Mouse (Mus musculus) liver, embryonic 12.5 days (tissue): ENCODE results near the gene Tmem9. TPM values are rescaled to one million over a fixed set of nuclear protein-coding genes. Genes with fewer than 3 reads are reported as not detected.

Experiments used
- ATAC-seq: fragments of 200-750 bp; cut with Nextera tagmentation; 2 replicates; pipeline ENCODE4 v1.8.0; 2017; ENCODE audit warnings: moderate number of reproducible peaks, mild to moderate bottlenecking, moderate library complexity
- H3K27ac ChIP-seq: fragments of 300-500 bp; sonication (generic); 2 replicates; pipeline ENCODE4 v1.5.1; 2016; ENCODE audit warnings: mild to moderate bottlenecking
- H3K27me3 ChIP-seq: fragments of 300-500 bp; sonication (generic); replicated peaks from 2 replicates; pipeline ENCODE4 v1.6.1; 2016; ENCODE audit warnings: mild to moderate bottlenecking, moderate library complexity
- H3K36me3 ChIP-seq: fragments of 300-500 bp; sonication (generic); 2 replicates; pipeline ENCODE4 v1.6.1; 2016; ENCODE audit warnings: mild to moderate bottlenecking, moderate library complexity
- H3K4me1 ChIP-seq: fragments of 300-500 bp; sonication (generic); 2 replicates; pipeline ENCODE4 v1.6.1; 2016
- H3K4me2 ChIP-seq: fragments of 300-500 bp; sonication (generic); 2 replicates; pipeline ENCODE4 v1.6.1; 2016; ENCODE audit warnings: mild to moderate bottlenecking, moderate library complexity
- H3K4me3 ChIP-seq: fragments of 300-500 bp; sonication (generic); 2 replicates; pipeline ENCODE4 v1.5.1; 2016; ENCODE audit warnings: mild to moderate bottlenecking, moderate library complexity
- H3K9ac ChIP-seq: fragments of 300-500 bp; sonication (generic); 2 replicates; pipeline ENCODE4 v1.6.1; 2016; ENCODE audit warnings: mild to moderate bottlenecking, moderate library complexity
- H3K9me3 ChIP-seq: fragments of 300-500 bp; sonication (generic); replicated peaks from 2 replicates; pipeline ENCODE4 v1.6.1; 2016; ENCODE audit warnings: mild to moderate bottlenecking, moderate library complexity
- WGBS: fragments of 180-500 bp; shearing (Covaris S2); methylation state at CpG from one replicate; pipeline ENCODE4 v1.1.7; 2016; ENCODE audit not compliant: insufficient replicate concordance; 5-methylcytosine and 5-hydroxymethylcytosine counted together
- polyA plus RNA-seq: library from polyadenylated mRNA; unstranded; fragments of >200 nt; fragmentation: Nextera tagmentation; extraction: Ambion mirVana; gene quantifications from 2 replicates; pipeline ENCODE4 v1.2.1, GENCODE M21; 2016

Gene Tmem9
- polyA plus RNA-seq, 1 experiment from 2014 or later: 103 TPM

DNA sequence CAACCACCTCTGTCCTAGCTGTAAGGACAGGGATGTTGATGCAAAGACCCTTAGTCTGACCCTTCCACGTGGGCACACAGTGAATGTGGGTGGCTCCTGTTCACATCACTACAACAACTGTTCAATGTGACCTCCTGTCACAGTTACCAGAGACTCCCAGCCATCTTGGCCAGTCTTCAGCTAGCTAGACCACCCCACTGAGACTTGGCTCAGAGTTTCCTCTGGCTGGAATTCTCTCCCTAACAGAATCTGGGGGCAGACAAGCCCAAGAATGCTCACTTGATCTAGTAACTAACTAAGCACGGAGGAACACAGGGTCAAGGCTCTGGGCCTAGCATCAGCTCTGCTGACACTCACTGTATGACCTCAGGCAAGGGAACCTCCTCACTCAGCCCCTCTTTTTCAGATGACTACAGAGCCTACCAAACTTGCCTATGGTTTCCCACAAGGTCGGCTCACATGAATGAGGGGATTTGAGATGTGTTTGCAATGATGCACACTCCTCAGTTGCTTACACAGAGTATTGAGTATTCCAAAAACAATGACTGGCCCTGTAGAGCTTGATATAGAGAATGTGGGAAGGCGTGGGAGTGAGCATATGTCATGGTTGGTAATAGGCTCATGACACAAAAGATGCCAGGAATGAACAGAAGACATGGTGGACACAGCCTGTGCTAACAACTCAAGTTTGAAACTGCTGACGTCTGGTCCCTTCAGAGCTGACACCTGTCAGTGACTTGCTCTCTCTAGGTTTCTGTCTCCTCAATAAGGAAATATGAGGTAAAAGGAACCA, 31.0 kb downstream of the Tmem9 start:
- ATAC-seq: no peak
- Histone ChIP-seq H3K36me3 (peaks cover 20% of the 10 kb centered on the region), H3K27me3 (peaks cover 52% of the 10 kb centered on the region), H3K4me1 (no peaks in the 10 kb centered on the region), H3K9me3 (no peaks in the 10 kb centered on the region), H3K27ac (no peak overlapping the region), H3K9ac (no peak overlapping the region), H3K4me3 (no peak overlapping the region), H3K4me2 (no peak overlapping the region)
- 65% methylated on average over 5 of the region's 5 CpGs for WGBS

DNA sequence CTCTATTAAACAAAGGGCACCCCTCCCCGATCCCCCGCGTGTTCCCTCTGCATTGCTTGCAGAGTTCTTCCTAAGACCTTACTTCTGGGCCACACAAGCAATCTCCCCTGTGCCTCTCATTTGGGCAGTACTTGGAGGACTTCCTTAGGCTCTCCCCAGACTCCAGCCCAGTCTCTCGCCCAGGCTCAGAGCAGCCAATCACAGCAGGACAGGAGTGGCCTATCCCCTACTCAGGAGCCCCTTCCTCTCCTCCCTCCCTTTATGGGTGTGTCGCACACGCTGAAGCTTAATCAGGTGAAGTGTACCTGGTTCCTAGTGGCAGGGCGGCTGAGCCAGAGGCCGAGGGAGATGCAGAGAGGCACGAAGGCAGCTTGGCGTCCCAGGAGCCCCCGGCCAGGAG, 32.5 kb downstream of the Tmem9 start:
- Histone ChIP-seq H3K27ac (no peak overlapping the region), H3K4me2 (no peak overlapping the region), H3K4me1 (no peaks in the 10 kb centered on the region), H3K4me3 (no peak overlapping the region), H3K9me3 (no peaks in the 10 kb centered on the region), H3K27me3 (peaks cover 66% of the 10 kb centered on the region), H3K9ac (no peak overlapping the region), H3K36me3 (peaks cover 5% of the 10 kb centered on the region)
- ATAC-seq: no peak
- 21% methylated on average over 11 of the region's 11 CpGs for WGBS

DNA sequence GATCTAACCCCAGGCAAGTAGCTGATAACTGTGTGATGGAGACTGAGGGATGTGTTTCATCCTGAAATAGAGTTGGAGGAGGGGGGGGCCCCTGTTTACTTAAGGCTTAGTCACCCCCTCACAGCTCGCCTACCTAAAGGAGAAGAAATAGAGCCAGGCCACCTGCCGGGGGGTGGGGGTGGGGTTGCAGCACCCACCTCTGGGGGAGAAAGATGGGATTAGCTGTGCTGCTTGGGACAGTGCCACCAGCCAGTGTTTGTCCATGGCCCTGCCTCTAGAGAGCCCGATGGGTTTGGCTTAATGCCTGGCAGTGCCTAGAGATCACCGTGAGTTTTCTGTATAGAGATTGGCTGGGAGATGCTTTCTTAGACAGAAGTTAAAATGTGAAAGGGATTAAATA, 32.9 kb downstream of the Tmem9 start:
- H3K27me3 ChIP-seq: peaks cover 67% of the 10 kb centered on the region
- H3K36me3 ChIP-seq: peaks cover under 1% of the 10 kb centered on the region; the same call in 1 of the 2 replicates
- WGBS: 26% methylated on average over 4 of the region's 4 CpGs
- no peaks in the 10 kb centered on the region for H3K9me3 ChIP-seq
- H3K9ac ChIP-seq: no peak overlapping the region
- no peak overlapping the region for H3K27ac ChIP-seq
- H3K4me1 ChIP-seq: no peaks in the 10 kb centered on the region
- no peak overlapping the region for H3K4me2 ChIP-seq
- ATAC-seq: no peak
- no peak overlapping the region for H3K4me3 ChIP-seq

DNA sequence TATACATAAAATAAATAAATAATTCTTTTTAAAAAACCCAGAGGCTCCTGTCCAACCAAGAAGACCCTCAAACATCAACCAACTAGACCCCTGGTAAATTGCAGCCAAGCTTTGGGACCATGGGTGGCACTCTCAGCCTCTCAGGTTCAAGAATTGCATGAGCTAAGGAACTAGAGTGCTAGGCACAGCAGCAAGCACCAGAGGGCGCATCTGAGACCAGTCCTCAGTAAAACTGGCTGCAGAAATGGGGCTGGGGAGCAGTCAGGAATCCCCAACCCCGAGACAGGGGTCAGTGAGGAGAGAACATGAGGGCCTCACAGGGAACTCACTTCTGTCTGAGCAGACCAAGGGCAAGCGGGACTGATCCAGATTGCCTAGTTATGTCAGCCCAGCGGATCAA, 37.8 kb downstream of the Tmem9 start:
- ATAC-seq: no peak
- H3K9ac ChIP-seq: no peak overlapping the region
- H3K4me1 ChIP-seq: peaks cover 7% of the 10 kb centered on the region; the same call in 1 of the 2 replicates
- no peak overlapping the region for H3K4me3 ChIP-seq
- no peak overlapping the region for H3K4me2 ChIP-seq
- H3K36me3 ChIP-seq: no peaks in the 10 kb centered on the region
- WGBS: 11% methylated on average over 4 of the region's 4 CpGs
- no peak overlapping the region for H3K27ac ChIP-seq
- H3K9me3 ChIP-seq: no peaks in the 10 kb centered on the region
- H3K27me3 ChIP-seq: peaks cover 86% of the 10 kb centered on the region

DNA sequence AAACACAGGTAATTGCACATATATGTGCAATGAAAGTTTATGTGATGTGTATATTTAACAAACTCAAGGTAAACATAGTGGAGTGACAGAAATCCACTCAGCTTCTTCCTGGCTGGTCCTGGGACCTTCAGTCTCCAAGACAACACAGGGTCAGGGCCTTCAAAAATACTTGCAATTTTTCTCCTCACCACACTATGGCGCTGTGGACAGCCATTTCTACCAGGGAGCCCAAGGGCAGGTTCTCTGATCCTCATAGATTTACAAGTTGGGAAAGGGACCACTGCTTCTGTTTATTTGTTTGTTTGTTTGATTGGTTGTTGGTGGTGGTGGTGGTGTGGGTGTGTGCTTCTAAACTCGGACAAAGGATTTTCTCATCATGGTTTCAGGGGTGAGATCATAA, 39.5 kb downstream of the Tmem9 start:
- no peak overlapping the region for H3K27ac ChIP-seq
- no peaks in the 10 kb centered on the region for H3K36me3 ChIP-seq
- 0% methylated on average over 2 of the region's 2 CpGs for WGBS
- peaks cover 86% of the 10 kb centered on the region for H3K27me3 ChIP-seq
- H3K4me1 ChIP-seq: peaks cover 13% of the 10 kb centered on the region
- H3K4me3 ChIP-seq: no peak overlapping the region
- no peak overlapping the region for H3K9ac ChIP-seq
- H3K9me3 ChIP-seq: no peaks in the 10 kb centered on the region
- 0 out of 2 replicates have a peak, but pooled peaks have one; percentile 50 for ATAC-seq
- H3K4me2 ChIP-seq: no peak overlapping the region

DNA sequence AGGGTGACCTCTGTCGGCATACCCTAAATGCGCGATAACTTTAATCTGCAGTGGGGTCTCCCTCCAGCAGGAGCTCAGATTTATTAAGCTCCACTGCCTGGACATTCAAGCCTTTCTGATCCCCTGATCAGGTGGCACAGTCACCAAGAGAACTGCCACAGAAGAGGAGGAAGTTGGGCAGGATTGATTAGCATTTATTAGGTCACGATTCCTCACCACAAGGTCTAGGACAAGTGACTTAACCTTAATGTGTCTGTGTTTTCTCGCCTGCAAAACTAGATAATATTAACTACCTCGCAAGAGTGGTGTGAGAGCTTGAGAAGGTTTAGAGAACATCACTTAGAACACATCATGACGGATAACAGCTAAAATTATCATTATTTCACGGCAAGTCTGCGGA, 39.9 kb downstream of the Tmem9 start:
- H3K9ac ChIP-seq: no peak overlapping the region
- 40% methylated on average over 9 of the region's 9 CpGs for WGBS
- H3K4me2 ChIP-seq: no peak overlapping the region
- no peaks in the 10 kb centered on the region for H3K36me3 ChIP-seq
- peaks cover 86% of the 10 kb centered on the region for H3K27me3 ChIP-seq
- no peak overlapping the region for H3K27ac ChIP-seq
- H3K4me1 ChIP-seq: peaks cover 13% of the 10 kb centered on the region
- H3K9me3 ChIP-seq: no peaks in the 10 kb centered on the region
- no peak overlapping the region for H3K4me3 ChIP-seq
- no peak for ATAC-seq

DNA sequence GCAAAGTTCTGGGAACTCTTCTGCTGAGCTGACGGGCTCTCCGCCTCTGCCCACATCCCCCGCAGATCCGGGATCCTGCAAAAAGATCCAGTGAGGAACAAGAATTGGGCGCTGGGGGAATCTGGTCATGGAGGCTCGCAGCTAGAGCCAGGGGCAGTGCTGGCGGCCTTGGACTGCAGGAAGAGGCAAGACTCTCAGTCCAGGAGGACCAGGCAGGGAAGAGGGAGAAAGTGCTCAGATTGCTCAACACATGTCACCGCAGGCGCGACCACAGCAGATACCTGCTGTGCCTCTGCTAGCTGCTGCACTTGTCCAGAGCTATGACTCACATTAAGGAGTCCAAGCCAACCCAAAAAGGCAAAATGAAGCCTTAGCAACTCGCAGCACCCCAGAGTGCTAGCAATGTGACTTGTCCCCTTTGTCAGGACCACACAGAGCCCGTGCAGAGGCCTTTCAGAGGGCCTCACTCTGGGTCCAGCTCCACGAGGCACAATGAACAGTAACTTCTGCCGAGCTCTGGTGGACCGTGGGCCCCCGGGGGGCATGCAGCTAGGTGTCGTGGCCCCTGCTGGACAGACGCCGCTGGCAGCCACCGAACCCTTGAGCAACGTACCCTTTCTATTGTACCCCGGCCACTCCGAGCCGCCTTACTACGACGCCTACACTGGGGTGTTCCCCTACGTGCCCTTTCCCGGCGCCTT, 42.5 kb downstream of the Tmem9 start, which contains the start of gene Ascl5:
Ascl5 (plus strand) TSS at position 493 of the 701 bp plus-strand sequence.
- Histone ChIP-seq H3K4me1 (peaks cover 13% of the 10 kb centered on the region), H3K4me2 (peak within 1 kb of the TSS; percentile 41), H3K9me3 (no peaks in the 10 kb centered on the region), H3K36me3 (no peaks in the 10 kb centered on the region), H3K27me3 (peaks cover 87% of the 10 kb centered on the region), H3K4me3 (0 out of 2 replicates have a peak within 1 kb of the TSS, but pooled peaks have one; percentile 6), H3K9ac (no peak within 1 kb of the TSS), H3K27ac (no peak within 1 kb of the TSS)
- 15% methylated on average over 29 of the region's 29 CpGs for WGBS
- no peak for ATAC-seq

DNA sequence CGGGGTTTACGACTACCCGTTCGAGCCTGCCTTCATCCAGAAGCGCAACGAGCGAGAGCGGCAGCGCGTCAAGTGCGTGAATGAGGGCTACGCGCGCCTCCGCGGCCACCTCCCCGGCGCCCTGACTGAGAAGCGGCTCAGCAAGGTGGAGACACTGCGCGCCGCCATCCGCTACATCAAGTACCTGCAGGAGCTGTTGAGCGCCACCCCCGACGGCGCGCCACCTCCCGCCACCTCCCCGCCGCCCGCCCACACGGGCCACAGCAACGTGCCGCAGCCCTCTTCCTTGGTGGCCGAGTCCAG, 43.0 kb downstream of the Tmem9 start:
- Histone ChIP-seq H3K27me3 (peaks cover 86% of the 10 kb centered on the region), H3K4me3 (0 out of 2 replicates have a peak overlapping the region, but pooled peaks have one; percentile 6), H3K4me1 (peaks cover 13% of the 10 kb centered on the region), H3K36me3 (no peaks in the 10 kb centered on the region), H3K9ac (no peak overlapping the region), H3K27ac (no peak overlapping the region), H3K9me3 (no peaks in the 10 kb centered on the region), H3K4me2 (peak overlapping the region; percentile 41)
- WGBS: 5% methylated on average over 36 of the region's 36 CpGs
- ATAC-seq: no peak

DNA sequence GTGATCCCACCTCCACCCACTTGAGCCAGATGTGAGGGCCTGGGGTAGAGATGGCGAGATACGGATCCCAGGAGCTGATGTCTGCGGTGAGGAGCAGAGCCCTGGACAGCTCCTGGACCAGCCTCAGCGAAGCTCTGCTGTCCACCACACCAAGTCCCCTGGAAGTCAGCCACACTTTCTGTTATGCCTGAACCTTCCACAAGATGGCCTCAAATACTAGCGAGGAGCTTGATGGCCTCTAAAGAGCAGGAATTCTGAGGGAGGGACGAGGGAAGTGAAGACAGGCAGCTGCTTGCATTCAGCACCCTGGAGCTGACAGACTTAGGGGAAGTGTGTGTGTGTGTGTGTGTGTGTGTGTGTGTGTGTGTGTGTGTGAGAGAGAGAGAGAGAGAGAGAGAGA, 43.5 kb downstream of the Tmem9 start:
- H3K36me3 ChIP-seq: no peaks in the 10 kb centered on the region
- H3K9ac ChIP-seq: no peak overlapping the region
- H3K27me3 ChIP-seq: peaks cover 86% of the 10 kb centered on the region
- no peak overlapping the region for H3K27ac ChIP-seq
- 2% methylated on average over 6 of the region's 6 CpGs for WGBS
- H3K4me3 ChIP-seq: no peak overlapping the region
- H3K4me1 ChIP-seq: peaks cover 13% of the 10 kb centered on the region
- no peaks in the 10 kb centered on the region for H3K9me3 ChIP-seq
- ATAC-seq: peak; percentile 53; the same call in 1 of the 2 replicates
- peak overlapping the region; percentile 41; the same call in 1 of the 2 replicates for H3K4me2 ChIP-seq

DNA sequence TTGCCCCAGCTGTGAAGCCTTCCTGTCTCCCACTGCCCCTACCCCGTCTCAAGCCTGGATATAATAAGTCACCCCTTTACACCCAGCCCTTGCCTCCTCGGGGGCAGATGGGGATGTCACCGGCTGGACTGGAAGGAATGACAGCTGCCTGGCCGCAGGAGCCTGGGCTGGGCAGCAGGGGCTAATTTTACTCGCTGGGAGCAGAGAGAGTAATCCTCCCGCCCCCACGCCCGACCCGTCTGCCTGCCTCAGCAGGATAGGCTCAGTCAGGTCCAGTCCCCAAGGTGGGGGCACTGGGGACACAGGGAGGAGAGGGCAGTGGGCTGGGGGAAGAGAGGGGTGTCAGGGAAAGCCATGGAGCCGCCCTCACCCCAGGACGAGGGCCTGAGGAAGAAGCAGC, 44.6 kb downstream of the Tmem9 start, which contains the start of gene Cacna1s:
Cacna1s (plus strand) TSS at position 204 of the 400 bp plus-strand sequence.
- no peak within 1 kb of the TSS for H3K27ac ChIP-seq
- H3K4me3 ChIP-seq: no peak within 1 kb of the TSS
- WGBS: 34% methylated on average over 11 of the region's 11 CpGs
- no peak for ATAC-seq
- no peaks in the 10 kb centered on the region for H3K36me3 ChIP-seq
- no peaks in the 10 kb centered on the region for H3K9me3 ChIP-seq
- peaks cover 13% of the 10 kb centered on the region for H3K4me1 ChIP-seq
- H3K4me2 ChIP-seq: no peak within 1 kb of the TSS
- peaks cover 77% of the 10 kb centered on the region for H3K27me3 ChIP-seq
- H3K9ac ChIP-seq: no peak within 1 kb of the TSS

DNA sequence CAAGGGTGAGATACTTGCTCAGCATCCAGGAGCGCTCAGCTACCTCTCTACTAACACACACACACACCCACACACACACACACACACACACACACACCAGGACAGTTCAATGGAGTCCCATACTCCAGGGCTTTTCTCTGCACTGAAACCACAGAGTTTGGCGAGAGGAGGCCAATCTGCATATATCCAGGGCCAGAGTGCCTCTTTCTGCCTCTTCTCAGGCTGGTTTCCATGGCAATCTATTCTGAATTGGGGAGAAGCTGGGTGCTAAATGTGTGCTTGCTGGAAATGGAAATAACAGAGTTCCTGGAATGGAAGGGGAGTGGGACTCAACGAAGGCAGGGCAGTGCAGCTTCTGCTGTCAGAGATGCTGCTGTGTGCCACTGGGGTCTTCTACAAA, 47.8 kb downstream of the Tmem9 start:
- Histone ChIP-seq H3K4me2 (no peak overlapping the region), H3K27me3 (peaks cover 68% of the 10 kb centered on the region), H3K4me3 (no peak overlapping the region), H3K27ac (no peak overlapping the region), H3K36me3 (no peaks in the 10 kb centered on the region), H3K9me3 (no peaks in the 10 kb centered on the region), H3K9ac (no peak overlapping the region), H3K4me1 (peaks cover 6% of the 10 kb centered on the region)
- ATAC-seq: no peak
- WGBS: 53% methylated on average over 3 of the region's 3 CpGs

DNA sequence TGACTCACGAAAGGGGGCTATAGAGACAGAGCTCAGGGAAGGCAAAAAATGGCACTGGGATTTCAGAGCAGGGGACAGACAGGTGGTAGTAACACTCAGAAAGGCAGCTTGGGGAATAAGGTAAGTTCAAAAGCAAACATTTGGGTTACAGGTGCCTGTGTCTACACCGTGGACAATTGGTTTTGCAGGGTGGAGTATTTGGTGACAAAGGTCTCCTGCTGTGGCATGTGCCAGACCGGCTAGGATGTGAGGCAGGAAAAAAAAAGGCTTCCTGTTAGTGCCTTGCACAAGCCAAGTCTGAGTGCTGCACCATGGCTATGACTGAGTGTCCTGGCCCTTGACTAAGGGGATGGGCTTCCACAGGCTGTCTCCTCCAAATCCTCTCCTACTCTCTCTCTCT, 50.6 kb downstream of the Tmem9 start:
- Histone ChIP-seq H3K9me3 (no peaks in the 10 kb centered on the region), H3K4me2 (no peak overlapping the region), H3K4me1 (no peaks in the 10 kb centered on the region), H3K9ac (no peak overlapping the region), H3K27me3 (peaks cover 40% of the 10 kb centered on the region), H3K4me3 (no peak overlapping the region), H3K27ac (no peak overlapping the region), H3K36me3 (no peaks in the 10 kb centered on the region)
- ATAC-seq: no peak
- 36% methylated on average over 3 of the region's 3 CpGs for WGBS
